32 mouse cellular contexts compared by ENCODE assay signal in genomic region chr11:107674601-107675000, GRCm38 (mm10). TPM values are rescaled to one million over a fixed set of nuclear protein-coding genes. Genes with fewer than 3 reads are reported as not detected.
"Had no signal": no experiment of that assay in that cellular context is flagged by ENCODE, and none has a peak within 500 bp of the region (broad histone marks: within the 10 kb centered on the region; RNA-seq: fewer than 3 reads in every experiment).

No protein-coding gene starts in this region.

- ATAC-seq: hindbrain, embryonic 16.5 days; inflammation-experienced regulatory T-cells, adult 6 months; intestine, embryonic 15.5 days; intestine, postnatal 0 days; liver, embryonic 12.5 days had no signal

- H3K4me3 ChIP-seq: gastrocnemius, adult 2 months; heart, adult 2 months; heart, embryonic 13.5 days; heart, embryonic 15.5 days; hindbrain, embryonic 10.5 days; hindbrain, embryonic 12.5 days; intestine, embryonic 15.5 days; layer of hippocampus, adult 2 months; limb, embryonic 13.5 days; limb, embryonic 15.5 days; liver, embryonic 12.5 days had no signal

- H3K27ac ChIP-seq: gastrocnemius, adult 2 months; heart, adult 2 months; heart, embryonic 13.5 days; heart, embryonic 15.5 days; hindbrain, embryonic 10.5 days; hindbrain, embryonic 12.5 days; hindbrain, embryonic 14.5 days; intestine, embryonic 15.5 days; layer of hippocampus, adult 2 months; limb, embryonic 13.5 days; limb, embryonic 15.5 days; liver, embryonic 12.5 days; liver, embryonic 14.5 days had no signal

- DNase-seq: gastrocnemius, adult 2 months; gastrocnemius, postnatal 10 days; gastrocnemius, postnatal 25 days; heart, adult 2 months; heart, postnatal 14 days; heart, postnatal 36 days; kidney, adult 18-20 months; kidney, adult 8-10 months; kidney, postnatal 25 days; kidney, postnatal 4 days; left cerebral cortex, postnatal 4 days had no signal

- H3K4me1 ChIP-seq: limb, embryonic 13.5 days; limb, embryonic 15.5 days; liver, embryonic 12.5 days had no signal

- H3K27me3 ChIP-seq: heart, embryonic 13.5 days; heart, embryonic 15.5 days; hindbrain, embryonic 12.5 days; intestine, embryonic 15.5 days; limb, embryonic 13.5 days; limb, embryonic 15.5 days; liver, embryonic 12.5 days had no signal

RNA-seq across cellular contexts. Expression of gene Cacng1, which starts 41.7 kb away (rescaled TPM):
- total RNA-seq: granulocyte monocyte progenitor cell, adult 5-6 weeks; heart, adult 2 months; heart, postnatal 14 days; heart, postnatal 36 days; layer of hippocampus, adult 2 months; layer of hippocampus, postnatal 25 days; left cerebral cortex, postnatal 25 days; liver, adult 2 months had no signal
- polyA plus RNA-seq: heart, embryonic 11.5 days; heart, postnatal 0 days; inflammation-experienced regulatory T-cells, adult 6 months; kidney, embryonic 14.5 days; liver, embryonic 12.5 days; liver, embryonic 14.5 days had no signal
